Mouse (Mus musculus): ENCODE data around the gene Dhcr7.

DNA sequence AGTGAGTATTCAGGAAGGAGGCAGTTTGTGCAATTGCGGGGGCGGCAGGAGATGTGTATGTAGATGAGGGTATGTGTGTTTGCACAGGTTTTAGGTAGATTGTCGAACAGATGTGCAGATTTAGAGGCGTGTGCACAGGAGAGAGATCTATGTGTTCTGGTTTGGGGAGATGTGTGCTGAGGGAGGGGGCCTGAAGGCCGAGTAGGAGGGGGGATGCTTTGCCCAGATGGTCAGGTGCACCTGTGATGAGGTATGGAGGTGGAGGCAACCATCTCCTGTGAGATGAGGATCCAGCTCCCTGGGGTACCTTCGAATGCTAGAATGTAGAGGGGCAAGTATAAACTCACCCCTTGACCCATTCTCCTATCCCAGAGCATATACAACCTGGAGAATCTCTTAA, 7.5 kb downstream of the Dhcr7 start:
- TF ChIP-seq EP300 (IDR thresholded peaks at IDR 0.05; ENCODE audit: low read depth) (no peak), CTCF (IDR thresholded peaks at IDR 0.05; ENCODE audit: low read depth) (no peak)

All from liver, postnatal 0 days (tissue).